Mouse (Mus musculus): Measurements from ENCODE around the gene Wdr13.
A peak's percentile ranks its signal among the peaks of the same experiment; 100 is the strongest.
"Not testable (repeated sequence)": the region's sequence is repeated elsewhere in the genome, so short reads cannot be mapped to it uniquely, and the experiment has no call there.

Gene Wdr13

GRCm38 (mm10) chrX:8102213-8102668 lies 30.5 kb downstream of the Wdr13 start:
- no peak for DNase-seq

GRCm38 (mm10) chrX:8101017-8101416 lies 31.7 kb downstream of the Wdr13 start:
- peak; percentile 45 to 69 for DNase-seq

GRCm38 (mm10) chrX:8099435-8099834 lies 33.3 kb downstream of the Wdr13 start:
- DNase-seq, result no peak

- DNase-seq, result peak; percentile 95 to 97
Measured at GRCm38 (mm10) chrX:8096787-8097242, 35.9 kb downstream of the Wdr13 start.

- peak; percentile 73 to 89 for DNase-seq
Measured at GRCm38 (mm10) chrX:8096068-8096786, 36.5 kb downstream of the Wdr13 start.

- DNase-seq, result no peak
Measured at GRCm38 (mm10) chrX:8095546-8095945, 37.1 kb downstream of the Wdr13 start.

GRCm38 (mm10) chrX:8090954-8091347 lies 41.7 kb downstream of the Wdr13 start:
- DNase-seq, result not testable (repeated sequence)

- DNase-seq, result no peak
Measured at GRCm38 (mm10) chrX:8090346-8090953, 42.2 kb downstream of the Wdr13 start, which contains the start of gene Was. TSS of gene Was (minus strand) at chrX:8090498.

- DNase-seq, result peak; percentile 9 to 41
Measured at GRCm38 (mm10) chrX:8089746-8090145, 42.9 kb downstream of the Wdr13 start.

- no peak for DNase-seq
Measured at GRCm38 (mm10) chrX:8085611-8086010, 47.1 kb downstream of the Wdr13 start.

- no peak for DNase-seq
Measured at GRCm38 (mm10) chrX:8084771-8085259, 47.9 kb downstream of the Wdr13 start.

- no peak for DNase-seq
Measured at GRCm38 (mm10) chrX:8075104-8075503, 57.6 kb downstream of the Wdr13 start.

- peak; percentile 90 to 95 for DNase-seq
Measured at GRCm38 (mm10) chrX:8074430-8075014, 58.2 kb downstream of the Wdr13 start, which contains the start of gene Suv39h1. TSS of gene Suv39h1 (minus strand) at chrX:8074760.

GRCm38 (mm10) chrX:8073881-8074429 lies 58.7 kb downstream of the Wdr13 start:
- DNase-seq, result peak; percentile 41 to 63

Data from kidney, postnatal 4 days (tissue).